Mouse (Mus musculus) hindbrain, postnatal 0 days (tissue): ENCODE measurements around the gene Slc48a1. TPM values are rescaled to one million over a fixed set of nuclear protein-coding genes. Genes with fewer than 3 reads are reported as not detected.
A peak's percentile ranks its signal among the peaks of the same experiment; 100 is the strongest.

Experiments used
- ATAC-seq: fragments of 200-750 bp; cut with Nextera tagmentation; 2 replicates; pipeline ENCODE4 v1.8.0; 2017; ENCODE audit warnings: mild to moderate bottlenecking, moderate TSS enrichment, moderate library complexity
- DNase-seq: peaks from one replicate; pipeline ENCODE4 v3.0.0-alpha.2; 2015; ENCODE audit warnings: low spot score
- H3K27ac ChIP-seq: fragments of 300-500 bp; sonication (generic); 2 replicates; pipeline ENCODE4 v1.5.1; 2014; ENCODE audit warnings: mild to moderate bottlenecking
- H3K27me3 ChIP-seq: fragments of 300-500 bp; sonication (generic); 2 replicates; pipeline ENCODE4 v1.6.1; 2014; ENCODE audit warnings: low read length, mixed read lengths; ENCODE audit not compliant: insufficient read depth
- H3K36me3 ChIP-seq: fragments of 300-500 bp; sonication (generic); 2 replicates; pipeline ENCODE4 v1.6.1; 2014; ENCODE audit warnings: low read length, mixed read lengths; ENCODE audit not compliant: insufficient read depth
- H3K4me1 ChIP-seq: fragments of 300-500 bp; sonication (generic); 2 replicates; pipeline ENCODE4 v1.6.1; 2014; ENCODE audit warnings: antibody characterized with exemption, low read length, mixed read lengths; ENCODE audit not compliant: insufficient read depth
- H3K4me2 ChIP-seq: fragments of 300-500 bp; sonication (generic); 2 replicates; pipeline ENCODE4 v1.6.1; 2014; ENCODE audit warnings: low read depth, mild to moderate bottlenecking, low read length, moderate library complexity, mixed read lengths
- H3K4me3 ChIP-seq: fragments of 300-500 bp; sonication (generic); 2 replicates; pipeline ENCODE4 v1.5.1; 2014; ENCODE audit warnings: low read length
- H3K9ac ChIP-seq: fragments of 300-500 bp; sonication (generic); replicated peaks from 2 replicates; pipeline ENCODE4 v1.6.1; 2014; ENCODE audit warnings: mild to moderate bottlenecking, low read length, moderate library complexity, mixed read lengths
- H3K9me3 ChIP-seq: fragments of 300-500 bp; sonication (generic); 2 replicates; pipeline ENCODE4 v1.6.1; 2016; ENCODE audit warnings: low read length, mixed read lengths
- CTCF ChIP-seq: IDR thresholded peaks from 2 replicates; pipeline ENCODE4 v1.5.1; 2016; ENCODE audit warnings: antibody characterized with exemption, control low read depth, low read depth
- WGBS: fragments of 180-500 bp; shearing (Covaris S2); extraction: QIAGEN DNeasy Blood & Tissue Kit; methylation state at CpG from one replicate; pipeline ENCODE4 v1.1.7; 2014; 5-methylcytosine and 5-hydroxymethylcytosine counted together
- polyA plus RNA-seq: library from polyadenylated mRNA; unstranded; fragments of >200 nt; fragmentation: Nextera tagmentation; extraction: Ambion mirVana; gene quantifications from 2 replicates; pipeline ENCODE4 v1.2.1, GENCODE M21; 2015
- total RNA-seq: library from RNA; depleted of rRNA; stranded (reverse); fragments of >200 nt; gene quantifications from 2 replicates; pipeline ENCODE4 v1.2.3, GENCODE M21; 2014

Gene Slc48a1
- total and polyA plus RNA-seq, 2 experiments from 2014 or later: 89.3 to 152 TPM

GRCm38 (mm10) chr15:97746278-97746677, 32.0 kb upstream of the Slc48a1 start:
- 90% methylated on average over 10 of the region's 10 CpGs for WGBS
- no peak for ATAC-seq
- no peak overlapping the region for H3K27ac ChIP-seq

GRCm38 (mm10) chr15:97746748-97747147, 31.6 kb upstream of the Slc48a1 start:
- Histone ChIP-seq H3K9me3 (no peaks in the 10 kb centered on the region), H3K4me2 (no peak overlapping the region), H3K27ac (no peak overlapping the region), H3K27me3 (no peaks in the 10 kb centered on the region), H3K4me3 (no peak overlapping the region), H3K9ac (no peak overlapping the region), H3K36me3 (peaks cover 13% of the 10 kb centered on the region; the same call in 1 of the 2 replicates), H3K4me1 (peaks cover 15% of the 10 kb centered on the region)
- 93% methylated on average over 24 of the region's 24 CpGs for WGBS
- no peak for TF ChIP-seq CTCF
- DNase-seq (no peak), ATAC-seq (no peak)

More at GRCm38 (mm10) chr15:97746278-97746677, 32.0 kb upstream of the Slc48a1 start:
- DNase-seq: no peak
- no peak overlapping the region for H3K4me3 ChIP-seq
- H3K4me1 ChIP-seq: peaks cover 15% of the 10 kb centered on the region
- no peaks in the 10 kb centered on the region for H3K9me3 ChIP-seq
- no peak for TF ChIP-seq CTCF
- peaks cover 13% of the 10 kb centered on the region; the same call in 1 of the 2 replicates for H3K36me3 ChIP-seq
- H3K9ac ChIP-seq: no peak overlapping the region
- no peak overlapping the region for H3K4me2 ChIP-seq
- H3K27me3 ChIP-seq: no peaks in the 10 kb centered on the region

GRCm38 (mm10) chr15:97747486-97747885, 30.8 kb upstream of the Slc48a1 start:
- Histone ChIP-seq H3K36me3 (peaks cover 13% of the 10 kb centered on the region; the same call in 1 of the 2 replicates), H3K27ac (no peak overlapping the region), H3K4me1 (peaks cover 15% of the 10 kb centered on the region), H3K27me3 (no peaks in the 10 kb centered on the region), H3K4me2 (no peak overlapping the region), H3K4me3 (no peak overlapping the region), H3K9ac (no peak overlapping the region), H3K9me3 (no peaks in the 10 kb centered on the region)
- ATAC-seq (no peak), DNase-seq (no peak)
- no peak for TF ChIP-seq CTCF
- WGBS: 83% methylated on average over 4 of the region's 4 CpGs

GRCm38 (mm10) chr15:97748309-97748708, 30.0 kb upstream of the Slc48a1 start:
- no peak overlapping the region for H3K4me3 ChIP-seq
- no peak for ATAC-seq
- H3K27ac ChIP-seq: no peak overlapping the region
- no peak for DNase-seq
- H3K4me1 ChIP-seq: peaks cover 15% of the 10 kb centered on the region
- WGBS: 21% methylated on average over 10 of the region's 10 CpGs
- no peak overlapping the region for H3K4me2 ChIP-seq
- no peak overlapping the region for H3K9ac ChIP-seq
- H3K36me3 ChIP-seq: peaks cover 13% of the 10 kb centered on the region; the same call in 1 of the 2 replicates
- no peak for TF ChIP-seq CTCF
- no peaks in the 10 kb centered on the region for H3K27me3 ChIP-seq
- H3K9me3 ChIP-seq: no peaks in the 10 kb centered on the region

DNA sequence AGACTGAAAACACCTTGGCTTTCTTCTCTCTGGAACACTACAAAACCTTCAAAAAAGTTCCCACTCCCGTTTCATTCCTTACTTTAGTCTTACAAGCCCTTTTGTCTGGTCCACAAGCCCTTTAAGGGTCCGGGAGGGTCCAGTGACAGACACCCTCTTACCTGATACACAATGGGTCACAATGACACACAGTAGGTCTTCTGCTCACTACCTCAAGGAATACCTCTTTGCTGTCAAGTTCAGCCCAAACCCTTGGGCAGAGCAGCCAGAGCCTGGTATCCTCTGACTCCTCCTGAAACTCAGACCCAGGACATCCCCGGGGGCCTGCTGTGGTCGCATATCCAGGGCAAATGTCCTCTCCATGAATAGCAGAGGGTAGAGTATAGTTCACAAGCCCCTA, 29.4 kb upstream of the Slc48a1 start:
- Histone ChIP-seq H3K27ac (no peak overlapping the region), H3K27me3 (no peaks in the 10 kb centered on the region), H3K4me3 (no peak overlapping the region), H3K4me2 (no peak overlapping the region), H3K4me1 (peaks cover 15% of the 10 kb centered on the region), H3K36me3 (peaks cover 13% of the 10 kb centered on the region; the same call in 1 of the 2 replicates), H3K9ac (no peak overlapping the region), H3K9me3 (no peaks in the 10 kb centered on the region)
- no peak for DNase-seq
- ATAC-seq: no peak
- TF ChIP-seq CTCF: no peak
- WGBS: 87% methylated on average over 4 of the region's 4 CpGs

- H3K9ac ChIP-seq: no peak overlapping the region
- H3K9me3 ChIP-seq: no peaks in the 10 kb centered on the region
- DNase-seq: no peak
- no peak for TF ChIP-seq CTCF
- ATAC-seq: no peak
- peaks cover 15% of the 10 kb centered on the region for H3K4me1 ChIP-seq
- H3K27me3 ChIP-seq: no peaks in the 10 kb centered on the region
- WGBS: 93% methylated on average over 9 of the region's 9 CpGs
- no peak overlapping the region for H3K27ac ChIP-seq
- H3K36me3 ChIP-seq: peaks cover 13% of the 10 kb centered on the region; the same call in 1 of the 2 replicates
- H3K4me3 ChIP-seq: no peak overlapping the region
- H3K4me2 ChIP-seq: no peak overlapping the region
Observed at GRCm38 (mm10) chr15:97749397-97749796, 28.9 kb upstream of the Slc48a1 start.

- ATAC-seq: no peak
- Histone ChIP-seq H3K4me1 (peaks cover 15% of the 10 kb centered on the region), H3K27me3 (no peaks in the 10 kb centered on the region), H3K27ac (peak overlapping the region; percentile 66; the same call in 1 of the 2 replicates), H3K4me3 (no peak overlapping the region), H3K9me3 (no peaks in the 10 kb centered on the region), H3K9ac (no peak overlapping the region), H3K36me3 (peaks cover 13% of the 10 kb centered on the region; the same call in 1 of the 2 replicates), H3K4me2 (no peak overlapping the region)
- TF ChIP-seq CTCF: no peak
- no peak for DNase-seq
- 84% methylated on average over 13 of the region's 13 CpGs for WGBS
Observed at GRCm38 (mm10) chr15:97749841-97750240, 28.5 kb upstream of the Slc48a1 start.
